In the genomic region with DNA sequence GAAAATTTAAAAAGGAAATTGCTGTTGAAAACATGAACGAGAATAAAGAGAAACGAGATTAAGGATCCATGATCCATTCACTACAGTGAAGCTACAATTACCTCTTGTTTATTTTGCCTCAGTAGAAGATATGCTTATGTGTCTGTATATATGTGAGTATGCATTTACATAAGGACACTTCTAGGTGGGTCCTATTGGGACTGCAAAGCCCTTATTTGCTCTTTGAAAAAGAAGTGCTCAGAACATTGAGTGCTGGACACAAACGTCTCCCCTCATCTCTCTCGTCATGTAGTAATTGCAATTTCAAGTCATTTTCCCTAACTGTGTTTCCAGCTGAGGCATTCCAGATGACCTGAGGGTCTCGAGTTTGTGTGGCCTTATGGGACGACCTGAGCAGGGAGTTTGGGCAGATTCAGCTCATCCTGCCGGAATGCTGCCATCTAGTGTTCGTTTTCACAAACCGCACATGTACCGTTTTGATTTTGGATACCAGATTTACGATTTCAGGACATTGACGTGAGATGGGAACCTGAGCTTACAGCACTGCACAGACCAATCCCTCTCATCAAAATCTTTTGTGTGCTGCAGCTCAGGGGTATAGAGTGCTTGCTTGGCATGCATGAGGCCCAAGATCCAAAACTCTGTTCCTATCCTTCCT, we compare ENCODE assay signal across 9 mouse cellular contexts. TPM values are rescaled to one million over a fixed set of nuclear protein-coding genes. Genes with fewer than 3 reads are reported as not detected.
A peak's percentile ranks its signal among the peaks of the same experiment; 100 is the strongest.
DNase-seq lines count a peak whose midpoint lies in the region; ATAC-seq and TF ChIP-seq lines count a peak whose summit lies in the region.
"Had no signal": no experiment of that assay in that cellular context is flagged by ENCODE, and none has a peak within 500 bp of the region (broad histone marks: within the 10 kb centered on the region; RNA-seq: fewer than 3 reads in every experiment).

No protein-coding gene starts in this region.

- DNase-seq in cerebellum, adult 9-11 months, result no peak
- peak; percentile 14 to 39 for DNase-seq in cerebellum, adult 18-20 months
- peak; percentile 24 to 34 for DNase-seq in frontal cortex, postnatal 36 days (ENCODE audit: low spot score in 2 of 2)
- peak; percentile 14 to 27 for DNase-seq in layer of hippocampus, adult 2 months (ENCODE audit: low spot score in 2 of 2)
- DNase-seq in mesoderm, embryonic 11.5 days (ENCODE audit: low read depth, low spot score), result peak; percentile 84
- DNase-seq in stomach, postnatal 0 days (ENCODE audit: low spot score), result peak; percentile 50

- H3K27ac ChIP-seq in layer of hippocampus, adult 2 months, result no peak overlapping the region
- no peak overlapping the region for H3K27ac ChIP-seq in stomach, postnatal 0 days (replicated peaks)

- ATAC-seq in cerebellum, adult (ENCODE audit: insufficient number of reproducible peaks, low FRiP score, low TSS enrichment), result 0 out of 2 replicates have a peak, but pooled peaks have one; percentile 20
- 0 out of 2 replicates have a peak, but pooled peaks have one; percentile 21 for ATAC-seq in stomach, postnatal 0 days (ENCODE audit: low FRiP score, low TSS enrichment)

- H3K27me3 ChIP-seq in C2C12 (ENCODE audit: control insufficient read depth, insufficient read depth, insufficient read length), result no peaks in the 10 kb centered on the region
- H3K27me3 ChIP-seq in stomach, postnatal 0 days (ENCODE audit: control insufficient read depth, insufficient read depth, low read length), result no peaks in the 10 kb centered on the region

- H3K36me3 ChIP-seq in C2C12 (ENCODE audit: control insufficient read depth, insufficient read depth), result no peaks in the 10 kb centered on the region
- no peaks in the 10 kb centered on the region for H3K36me3 ChIP-seq in stomach, postnatal 0 days (ENCODE audit: control insufficient read depth, insufficient read depth, low read length)

- TF ChIP-seq EP300 in stomach, postnatal 0 days (optimal IDR thresholded peaks at IDR 0.05), result no peak

- no peak overlapping the region for H3K9ac ChIP-seq in stomach, postnatal 0 days (ENCODE audit: low read length)

- H3K4me1 ChIP-seq in stomach, postnatal 0 days (replicated peaks; ENCODE audit: control insufficient read depth, insufficient read depth), result no peaks in the 10 kb centered on the region

- no peaks in the 10 kb centered on the region for H3K9me3 ChIP-seq in stomach, postnatal 0 days (ENCODE audit: control insufficient read depth, low read length)

- H3K79me2 ChIP-seq in C2C12 (ENCODE audit: control insufficient read depth, insufficient read depth), result no peaks in the 10 kb centered on the region

- H3K4me2 ChIP-seq in stomach, postnatal 0 days (replicated peaks; ENCODE audit: low read depth), result no peak overlapping the region

- H3K79me3 ChIP-seq in C2C12 (ENCODE audit: low read depth), result no peaks in the 10 kb centered on the region

- peak; percentile 55 for TF ChIP-seq CTCF in C2C12 (IDR thresholded peaks at IDR 0.05; ENCODE audit: control insufficient read depth, insufficient read depth, insufficient read length)
- TF ChIP-seq CTCF in layer of hippocampus, adult 2 months (conservative IDR thresholded peaks at IDR 0.05), result peak; percentile 88
- TF ChIP-seq CTCF in stomach, postnatal 0 days (IDR thresholded peaks at IDR 0.05; ENCODE audit: low read depth), result peak; percentile 92

- 18% methylated on average over 12 of the region's 12 CpGs for WGBS in stomach, postnatal 0 days

- H3ac ChIP-seq in C2C12 (ENCODE audit: control insufficient read depth, insufficient read length, low read depth), result no peak overlapping the region

- H3K4me3 ChIP-seq in C2C12 (ENCODE audit: insufficient read depth, poor library complexity, severe bottlenecking), result no peak overlapping the region
- H3K4me3 ChIP-seq in layer of hippocampus, adult 2 months, result no peak overlapping the region
- no peak overlapping the region for H3K4me3 ChIP-seq in stomach, postnatal 0 days (ENCODE audit: low read depth, low read length)

TF ChIP-seq in C2C12, 6 proteins besides CTCF, POLR2A, EP300 and RAD21:
- no peak for TF ChIP-seq MYOG (IDR thresholded peaks at IDR 0.05; ENCODE audit: control insufficient read depth, extremely low read depth, insufficient read length)
- no peak for TF ChIP-seq MYOD1 (IDR thresholded peaks at IDR 0.05; ENCODE audit: control insufficient read depth, insufficient read length, low read depth)
- TF ChIP-seq CEBPB (IDR thresholded peaks at IDR 0.05; ENCODE audit: low read depth), result no peak
- no peak for TF ChIP-seq FOSL1 (IDR thresholded peaks at IDR 0.05; ENCODE audit: insufficient read depth, low read length, poor library complexity, severe bottlenecking)
- no peak for TF ChIP-seq MAX (IDR thresholded peaks at IDR 0.05)

RNA-seq across cellular contexts. Expression of gene Mbl2, which starts 27.5 kb away (rescaled TPM):
- polyA plus RNA-seq in C2C12 (2012; fragmentation: generic; extraction: Trizol), result not detected
- not detected for total RNA-seq in layer of hippocampus, adult 2 months (2021)
- 0.18 and 0.25 TPM in 2 replicates for polyA plus RNA-seq in stomach, postnatal 0 days (2015; fragmentation: Nextera tagmentation; extraction: Ambion mirVana)
- total RNA-seq: left cerebral cortex, adult 8-10 months had no signal

RNA-seq across cellular contexts. Expression of gene Gldc, which starts 30.1 kb away (rescaled TPM):
- polyA plus RNA-seq in C2C12 (2012; fragmentation: generic; extraction: Trizol), result 0.43 TPM
- 10 to 100 TPM; 35.9 to 37.1 TPM for total RNA-seq in layer of hippocampus, adult 2 months (2021)
- 18.3 and 19.0 TPM in 2 replicates for polyA plus RNA-seq in stomach, postnatal 0 days (2015; fragmentation: Nextera tagmentation; extraction: Ambion mirVana)

Comparison
In these comparisons a context has a peak if more than half of its experiments do, and no peak if none do; other contexts are left out.
1. RNA of gene Gldc, which starts 30.1 kb away (polyA plus RNA-seq): 18.3 to 19.0 TPM in stomach, postnatal 0 days; 0.43 TPM in C2C12 (single experiment); every median in the first group is over 10 times any median in the second.
2. Peak in every context shown above with its lines, with median percentiles within 50 percentile points of each other: CTCF ChIP-seq.